Mouse (Mus musculus) erythroblast, embryonic 14.5 days (primary cell): Measurements from ENCODE around the gene Gstm7. TPM values are rescaled to one million over a fixed set of nuclear protein-coding genes. Genes with fewer than 3 reads are reported as not detected.
"Not testable (repeated sequence)": the region's sequence is repeated elsewhere in the genome, so short reads cannot be mapped to it uniquely, and the experiment has no call there.

Experiments used
- H3K27me3 ChIP-seq: 2 replicates; pipeline ENCODE4 v1.6.1; 2012; ENCODE audit warnings: inconsistent platforms; ENCODE audit not compliant: control insufficient read depth
- H3K36me3 ChIP-seq: 2 replicates; pipeline ENCODE4 v1.6.1; 2012; ENCODE audit warnings: mild to moderate bottlenecking, inconsistent platforms; ENCODE audit not compliant: control insufficient read depth
- H3K4me1 ChIP-seq: 2 replicates; pipeline ENCODE4 v1.6.1; 2012; ENCODE audit warnings: inconsistent platforms; ENCODE audit not compliant: control insufficient read depth
- H3K4me3 ChIP-seq: replicated peaks from 2 replicates; pipeline ENCODE3; 2012; ENCODE audit warnings: moderate library complexity, mild to moderate bottlenecking, inconsistent platforms
- H3K9me3 ChIP-seq: 2 replicates; pipeline ENCODE4 v1.6.1; 2012; ENCODE audit warnings: low read length, inconsistent platforms, mixed read lengths; ENCODE audit not compliant: control insufficient read depth
- GATA1 ChIP-seq: IDR thresholded peaks from 2 replicates; pipeline ENCODE4 v1.6.1; 2012; ENCODE audit warnings: low read length, inconsistent platforms, mixed read lengths
- TAL1 ChIP-seq: IDR thresholded peaks from 3 replicates; pipeline ENCODE4 v1.6.1; 2012; ENCODE audit warnings: low read length, inconsistent platforms, mixed read lengths
- polyA plus RNA-seq: library from polyadenylated mRNA; stranded (reverse); fragments of >175 nt; gene quantifications from 2 replicates; pipeline ENCODE4 v1.2.3, GENCODE M21; 2012

The Gstm7 gene
- polyA plus RNA-seq, 1 experiment = not detected

GRCm38 (mm10) chr3:107964656-107965308 lies 33.2 kb upstream of the Gstm7 start:
- Histone ChIP-seq H3K27me3 (peaks cover 2% of the 10 kb centered on the region; the same call in 1 of the 2 replicates), H3K4me3 (no peak overlapping the region), H3K36me3 (no peaks in the 10 kb centered on the region), H3K9me3 (no peaks in the 10 kb centered on the region), H3K4me1 (peaks cover 15% of the 10 kb centered on the region)
- TF ChIP-seq GATA1 = no peak
- no peak for TF ChIP-seq TAL1

- H3K27me3 ChIP-seq = peaks cover 2% of the 10 kb centered on the region; the same call in 1 of the 2 replicates
- H3K4me1 ChIP-seq = peaks cover 15% of the 10 kb centered on the region
- H3K9me3 ChIP-seq = no peaks in the 10 kb centered on the region
- TF ChIP-seq TAL1 (no peak), GATA1 (no peak)
- H3K4me3 ChIP-seq = no peak overlapping the region
- no peaks in the 10 kb centered on the region for H3K36me3 ChIP-seq
These were observed 32.4 kb upstream of the Gstm7 start for GRCm38 (mm10) chr3:107964026-107964425.

DNA sequence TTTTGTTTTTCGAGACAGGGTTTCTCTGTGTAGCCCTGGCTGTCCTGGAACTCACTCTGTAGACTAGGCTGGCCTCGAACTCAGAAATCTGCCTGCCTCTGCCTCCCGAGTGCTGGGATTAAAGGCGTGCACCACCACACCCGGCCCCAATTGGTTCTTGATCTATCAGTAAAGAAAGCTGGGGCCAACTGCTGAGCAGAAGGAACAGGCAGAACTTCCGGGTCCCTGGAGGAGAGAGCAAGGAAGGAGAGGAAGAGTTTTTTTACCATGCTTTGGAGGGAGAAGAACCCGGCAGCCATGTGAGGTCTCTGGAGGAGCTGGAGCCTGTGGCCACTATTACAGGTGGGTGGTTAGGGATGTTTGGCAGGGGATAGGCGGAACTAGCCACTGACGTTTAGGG lies 23.6 kb upstream of the Gstm7 start:
- not testable (repeated sequence) for H3K36me3 ChIP-seq, H3K4me3 ChIP-seq, H3K4me1 ChIP-seq, H3K27me3 ChIP-seq, H3K9me3 ChIP-seq

DNA sequence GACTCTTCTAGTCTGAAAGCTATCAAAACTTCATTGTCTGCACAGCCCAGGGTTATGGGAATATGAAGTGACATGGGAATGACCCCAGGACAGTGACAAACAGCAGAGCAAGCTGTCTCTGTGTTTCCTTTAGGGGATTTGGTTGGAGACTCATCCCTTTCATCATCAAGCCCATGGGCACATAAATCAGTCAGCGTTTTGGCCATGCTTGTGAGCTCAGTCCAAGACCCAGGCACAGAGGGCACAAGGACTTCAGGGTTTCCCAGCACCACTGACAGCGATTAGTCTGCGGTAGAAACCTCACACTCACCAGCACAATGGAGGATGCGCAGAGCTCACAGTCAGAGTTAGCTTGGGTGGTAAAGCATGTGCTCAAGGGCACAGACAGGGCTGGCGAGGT lies 22.3 kb upstream of the Gstm7 start:
- Histone ChIP-seq H3K4me1 (no peaks in the 10 kb centered on the region), H3K4me3 (no peak overlapping the region), H3K27me3 (no peaks in the 10 kb centered on the region), H3K9me3 (no peaks in the 10 kb centered on the region), H3K36me3 (no peaks in the 10 kb centered on the region)
- TF ChIP-seq GATA1 (no peak), TAL1 (no peak)

DNA sequence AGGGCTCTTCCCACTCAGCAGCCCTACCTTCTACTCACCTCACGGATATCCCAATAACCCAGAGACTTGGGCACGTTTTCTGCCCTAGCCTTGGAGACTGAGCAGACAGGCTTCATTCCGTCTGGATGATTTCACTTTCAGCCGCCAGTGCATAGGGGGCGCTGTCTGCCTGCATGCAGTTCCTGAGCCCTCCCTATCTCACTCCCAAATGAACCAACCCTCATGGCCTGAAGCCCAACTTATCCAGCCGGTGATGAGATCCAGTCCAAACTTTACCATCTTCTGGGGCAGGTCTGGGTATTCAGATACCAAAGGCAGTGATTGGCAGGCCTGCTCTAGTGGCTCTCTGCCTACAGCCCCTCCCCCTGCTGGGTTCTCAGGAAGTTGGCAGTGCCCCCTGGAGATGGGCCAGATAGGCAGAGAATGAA lies 21.7 kb upstream of the Gstm7 start:
- Histone ChIP-seq H3K4me3 (no peak overlapping the region), H3K27me3 (no peaks in the 10 kb centered on the region), H3K9me3 (no peaks in the 10 kb centered on the region), H3K36me3 (no peaks in the 10 kb centered on the region), H3K4me1 (no peaks in the 10 kb centered on the region)
- no peak for TF ChIP-seq TAL1
- TF ChIP-seq GATA1 = no peak

DNA sequence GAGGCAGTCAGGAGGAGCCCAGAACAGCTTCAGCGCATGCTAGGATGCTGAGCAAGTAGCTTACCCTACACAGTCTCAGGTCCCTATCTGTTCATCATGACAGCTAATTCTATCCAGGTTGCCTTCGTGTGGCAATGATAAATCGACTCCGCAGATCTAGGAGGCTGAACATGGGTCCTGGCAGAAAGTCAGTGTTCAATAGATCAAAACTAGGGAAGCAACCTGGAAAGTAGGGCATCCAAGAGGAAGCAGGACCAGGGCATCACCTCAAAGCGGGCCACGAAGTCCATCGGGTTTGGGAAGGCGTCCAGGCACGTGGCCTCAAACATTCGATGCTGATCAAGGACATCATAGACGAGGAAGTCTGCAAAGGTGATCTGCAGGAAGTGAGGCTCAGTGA lies 18.9 kb upstream of the Gstm7 start:
- no peaks in the 10 kb centered on the region for H3K36me3 ChIP-seq
- H3K27me3 ChIP-seq = no peaks in the 10 kb centered on the region
- H3K4me3 ChIP-seq = no peak overlapping the region
- TF ChIP-seq GATA1 (no peak), TAL1 (no peak)
- no peaks in the 10 kb centered on the region for H3K9me3 ChIP-seq
- H3K4me1 ChIP-seq = no peaks in the 10 kb centered on the region

DNA sequence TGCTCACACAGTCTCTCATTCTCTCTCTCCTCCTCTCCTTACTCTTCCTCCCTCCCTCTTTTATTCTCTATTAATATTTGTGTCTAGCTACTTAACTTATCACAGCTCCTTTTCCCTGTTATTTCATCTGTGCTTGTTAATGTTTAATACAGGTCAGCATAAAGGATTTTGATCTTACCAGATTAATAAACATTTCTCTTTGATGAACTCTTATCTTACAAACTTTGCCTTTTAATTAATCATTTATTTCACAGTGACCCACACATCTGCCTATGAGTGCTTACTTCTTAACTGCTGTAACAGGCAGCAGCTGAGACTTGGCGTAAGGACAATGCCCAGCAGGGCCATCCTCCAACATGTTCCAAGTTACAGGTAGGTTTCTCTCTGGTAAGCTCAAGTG lies 17.8 kb upstream of the Gstm7 start:
- H3K4me3 ChIP-seq, H3K36me3 ChIP-seq, H3K4me1 ChIP-seq, H3K27me3 ChIP-seq, H3K9me3 ChIP-seq: not testable (repeated sequence)

DNA sequence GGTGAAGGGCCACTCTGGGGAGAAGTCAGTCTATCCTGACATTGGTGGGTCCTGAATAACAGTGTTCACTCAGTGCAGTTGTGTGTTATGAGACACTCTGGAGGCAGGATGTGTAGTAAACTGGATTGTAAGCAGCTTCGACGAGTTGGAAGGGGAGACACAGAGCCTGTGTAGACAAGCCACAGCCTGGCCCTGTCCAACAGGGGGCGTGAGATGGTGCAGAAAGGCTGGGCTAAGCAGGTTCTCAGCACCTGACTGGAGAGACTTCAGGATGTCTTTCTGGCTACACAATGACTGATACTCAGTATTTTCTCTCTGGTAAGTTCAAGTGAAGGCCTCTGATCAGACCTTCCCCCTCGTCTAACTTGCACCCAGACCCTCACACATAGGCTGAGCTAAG lies 14.1 kb upstream of the Gstm7 start:
- Histone ChIP-seq H3K4me3 (no peak overlapping the region), H3K9me3 (no peaks in the 10 kb centered on the region), H3K4me1 (no peaks in the 10 kb centered on the region), H3K36me3 (no peaks in the 10 kb centered on the region), H3K27me3 (no peaks in the 10 kb centered on the region)
- TF ChIP-seq TAL1 (no peak), GATA1 (no peak)

GRCm38 (mm10) chr3:107943239-107943990 lies 11.8 kb upstream of the Gstm7 start, which contains the start of gene Gstm6:
Gstm6 (minus strand) TSS chr3:107943749.
- no peak within 1 kb of the TSS for H3K4me3 ChIP-seq
- no peaks in the 10 kb centered on the region for H3K36me3 ChIP-seq
- H3K9me3 ChIP-seq = no peaks in the 10 kb centered on the region
- H3K27me3 ChIP-seq = no peaks in the 10 kb centered on the region
- TF ChIP-seq TAL1 = no peak
- TF ChIP-seq GATA1 = no peak
- H3K4me1 ChIP-seq = peaks cover 2% of the 10 kb centered on the region
